Mouse (Mus musculus): ENCODE results near the gene Gm5475.

The Gm5475 gene

DNA sequence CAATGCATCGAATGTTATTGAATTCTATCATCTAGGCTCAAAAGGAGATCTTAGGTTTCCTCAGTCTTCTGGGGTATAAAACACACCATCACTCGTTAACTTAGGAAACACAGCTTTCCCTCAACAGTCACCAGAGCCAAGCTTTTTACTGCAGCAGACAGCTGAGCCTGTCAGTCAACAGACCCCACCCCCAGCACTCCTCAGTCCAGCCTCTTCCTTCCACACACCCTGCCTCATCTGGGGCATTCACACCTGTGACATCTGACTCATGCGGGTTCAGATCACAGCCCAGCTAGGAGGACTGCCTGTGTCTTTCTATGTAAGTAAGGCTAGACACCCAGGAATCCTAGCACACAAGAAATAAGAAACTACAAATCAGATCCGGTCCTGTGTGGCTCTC, 7.9 kb upstream of the Gm5475 start:
- no peak for DNase-seq

DNA sequence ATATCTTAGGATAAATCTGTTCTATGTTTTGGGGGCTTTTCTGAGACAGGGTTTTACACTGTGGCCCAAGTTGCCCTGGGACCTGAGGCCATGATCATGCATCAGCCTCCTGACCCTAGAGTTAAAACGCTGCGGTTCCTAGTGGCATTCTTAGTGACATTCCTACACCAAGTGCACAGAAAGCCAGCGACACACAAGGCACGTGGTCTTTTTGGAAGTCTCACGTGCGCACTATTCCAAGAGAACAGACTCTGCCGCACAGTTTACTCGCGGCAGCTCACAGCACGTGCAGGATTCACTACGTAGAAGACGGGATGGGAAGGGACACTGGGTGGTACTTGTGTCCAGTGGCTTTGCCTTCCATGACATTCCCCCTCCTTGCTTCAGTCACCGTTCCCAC, 7.0 kb upstream of the Gm5475 start:
- DNase-seq, result no peak

DNA sequence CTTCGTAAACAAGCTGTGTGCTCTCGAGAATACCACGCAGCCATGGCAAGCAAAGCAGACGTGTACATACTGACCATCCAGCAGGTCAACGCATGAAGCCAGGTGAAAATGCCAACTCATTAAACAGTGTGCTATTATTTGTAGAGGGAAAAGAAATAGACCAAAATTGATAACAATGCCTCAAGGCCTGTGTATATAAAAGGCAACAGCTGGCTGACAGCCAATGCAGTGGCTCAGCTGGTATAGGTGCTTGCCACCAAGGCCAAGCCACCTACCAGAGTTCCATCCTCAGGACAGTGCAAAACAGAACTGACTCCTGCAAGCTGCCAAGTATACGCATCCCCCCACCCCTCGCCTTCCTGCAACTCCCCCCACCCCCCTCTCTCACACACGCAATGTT, 6.3 kb upstream of the Gm5475 start:
- no peak for DNase-seq

DNA sequence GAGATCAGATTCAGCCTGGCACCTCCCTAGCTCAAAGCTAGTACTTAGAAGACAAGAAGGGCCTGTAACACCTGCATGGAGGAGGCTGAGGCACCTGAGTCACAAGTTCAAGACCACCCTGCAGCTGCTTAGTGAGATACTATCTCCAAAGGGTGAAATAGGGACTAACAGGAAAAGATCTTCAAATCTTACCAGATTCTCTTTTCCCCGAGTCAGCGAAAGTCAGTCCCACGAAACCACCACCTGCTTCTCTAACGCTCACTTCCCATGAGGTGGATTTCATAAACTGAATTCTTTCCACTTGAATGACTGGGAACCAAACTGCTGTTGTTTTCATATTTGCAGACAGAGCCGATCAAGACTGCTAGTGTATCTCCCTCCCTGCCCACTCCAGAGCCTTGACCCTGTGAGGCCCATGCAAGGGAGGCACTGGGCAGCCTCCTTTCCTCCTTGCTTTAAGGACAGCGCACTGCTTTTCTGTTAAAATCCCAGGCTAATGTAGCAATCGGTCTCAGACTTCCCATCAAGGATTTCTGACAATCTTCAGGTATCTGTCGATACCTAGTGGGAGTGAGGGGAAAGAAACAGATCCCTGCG, 4.0 kb upstream of the Gm5475 start:
- peak; percentile 43 for DNase-seq

DNA sequence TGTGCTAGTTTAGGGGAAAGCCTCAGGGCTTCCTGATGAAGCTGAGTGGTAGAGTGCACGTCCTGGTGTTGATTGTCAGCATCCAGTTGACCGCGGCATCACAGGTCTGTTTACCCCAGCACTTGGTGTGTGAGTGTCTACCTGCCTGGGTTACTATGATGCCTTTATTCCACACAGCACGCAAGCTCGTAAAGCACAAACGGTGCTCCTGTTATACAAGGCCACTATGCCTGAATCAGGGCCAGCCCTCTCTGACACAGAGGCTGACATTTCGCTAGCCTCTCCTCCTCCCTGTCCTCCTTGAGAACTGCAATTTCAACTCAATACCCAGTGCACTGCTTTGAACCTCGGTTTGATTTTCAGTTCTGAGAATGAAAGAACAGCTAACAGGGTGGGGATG, 2.6 kb upstream of the Gm5475 start:
- no peak for DNase-seq

DNA sequence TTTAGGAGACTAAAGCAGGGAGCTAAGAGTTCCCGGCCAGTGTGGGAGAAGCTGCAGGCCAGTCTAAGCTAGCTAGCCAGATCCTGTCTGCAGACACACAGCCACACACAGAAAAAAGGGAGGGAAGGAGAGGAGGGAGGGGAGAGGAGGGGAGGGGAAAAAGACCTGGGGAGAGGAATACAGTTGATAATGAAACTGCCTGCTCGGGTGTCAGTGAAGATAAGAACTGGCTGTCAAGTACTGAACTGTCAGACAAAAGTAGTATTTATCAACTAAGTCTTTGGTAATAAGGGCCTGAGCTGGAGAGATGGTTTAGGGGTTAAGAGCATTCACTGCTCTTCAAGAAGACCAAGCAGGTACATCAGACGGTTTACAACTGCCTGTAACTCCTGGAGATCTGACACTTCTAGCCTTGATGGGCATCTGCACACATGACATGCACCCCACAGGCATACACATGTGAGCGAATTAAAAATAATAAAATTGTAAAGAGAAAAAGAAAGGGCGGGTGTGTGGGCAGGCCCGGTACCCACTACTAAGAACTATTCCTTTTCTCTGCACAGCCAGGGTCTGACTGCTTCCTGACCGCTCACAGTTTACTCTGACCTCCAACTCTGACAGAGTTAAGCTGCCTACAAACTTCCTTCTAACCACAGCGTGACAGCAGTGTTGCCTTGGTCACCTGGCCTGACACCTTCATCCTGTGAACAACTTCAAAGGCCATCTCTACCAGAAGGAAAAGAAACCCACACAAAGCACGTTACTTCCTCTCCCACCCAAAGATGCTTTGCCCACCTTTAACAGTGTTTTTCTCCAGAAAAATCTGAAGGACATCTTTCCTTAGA, 1.8 kb upstream of the Gm5475 start:
- no peak for DNase-seq

DNA sequence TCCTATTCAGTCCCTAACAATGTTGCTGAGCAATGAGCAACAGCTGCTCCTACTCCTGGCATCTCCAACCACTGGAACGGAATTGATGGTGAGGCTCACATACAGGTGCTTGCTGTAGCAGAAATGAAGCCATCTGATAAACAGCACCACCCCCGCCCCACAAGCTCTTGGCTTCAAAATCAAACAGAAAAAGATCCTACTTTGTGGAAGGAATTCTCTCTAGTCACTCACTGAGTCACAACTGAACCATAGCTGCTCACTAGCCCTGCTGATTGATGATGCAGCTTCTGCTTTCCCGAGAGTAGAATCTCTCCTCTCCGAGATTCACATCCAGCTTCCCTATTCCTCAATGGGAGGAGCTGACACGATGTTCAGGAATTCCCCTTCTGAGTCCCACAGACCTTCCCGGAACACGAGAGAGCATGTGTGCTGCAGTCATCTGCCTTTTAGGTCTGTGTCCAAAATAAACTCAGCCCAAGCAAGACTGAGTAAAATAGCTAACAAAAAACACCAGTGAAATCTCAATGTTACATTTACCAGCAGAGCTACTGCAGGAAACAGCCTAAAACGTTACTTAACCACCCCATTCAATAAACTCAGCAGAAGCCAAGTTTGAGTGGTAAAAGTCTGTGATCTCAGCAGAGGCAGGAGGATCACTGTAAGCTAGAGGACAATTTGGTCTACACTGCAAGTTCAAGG, 739 bp upstream of the Gm5475 start:
- DNase-seq, result no peak

DNA sequence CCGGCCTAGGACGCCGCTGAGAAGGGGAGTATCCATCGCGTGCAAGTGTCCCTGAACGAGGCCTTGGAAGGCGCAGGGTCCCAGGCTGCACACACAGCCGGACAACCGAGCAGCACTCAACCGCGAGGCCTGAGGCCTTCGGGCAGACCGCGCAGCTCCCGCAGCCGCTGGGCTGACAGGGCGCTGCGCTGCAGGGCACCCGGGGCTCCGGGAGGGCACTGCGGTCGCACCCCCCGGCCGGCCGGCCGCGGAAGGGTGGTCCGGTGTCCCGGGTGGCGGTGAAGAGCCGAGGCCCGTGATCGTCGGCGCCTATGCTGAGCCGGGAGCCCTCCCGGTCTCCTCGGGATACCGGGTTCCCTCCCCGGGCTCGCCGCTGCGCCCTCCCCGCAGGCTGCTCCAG, 529 bp downstream of the Gm5475 start:
- DNase-seq, result no peak

DNA sequence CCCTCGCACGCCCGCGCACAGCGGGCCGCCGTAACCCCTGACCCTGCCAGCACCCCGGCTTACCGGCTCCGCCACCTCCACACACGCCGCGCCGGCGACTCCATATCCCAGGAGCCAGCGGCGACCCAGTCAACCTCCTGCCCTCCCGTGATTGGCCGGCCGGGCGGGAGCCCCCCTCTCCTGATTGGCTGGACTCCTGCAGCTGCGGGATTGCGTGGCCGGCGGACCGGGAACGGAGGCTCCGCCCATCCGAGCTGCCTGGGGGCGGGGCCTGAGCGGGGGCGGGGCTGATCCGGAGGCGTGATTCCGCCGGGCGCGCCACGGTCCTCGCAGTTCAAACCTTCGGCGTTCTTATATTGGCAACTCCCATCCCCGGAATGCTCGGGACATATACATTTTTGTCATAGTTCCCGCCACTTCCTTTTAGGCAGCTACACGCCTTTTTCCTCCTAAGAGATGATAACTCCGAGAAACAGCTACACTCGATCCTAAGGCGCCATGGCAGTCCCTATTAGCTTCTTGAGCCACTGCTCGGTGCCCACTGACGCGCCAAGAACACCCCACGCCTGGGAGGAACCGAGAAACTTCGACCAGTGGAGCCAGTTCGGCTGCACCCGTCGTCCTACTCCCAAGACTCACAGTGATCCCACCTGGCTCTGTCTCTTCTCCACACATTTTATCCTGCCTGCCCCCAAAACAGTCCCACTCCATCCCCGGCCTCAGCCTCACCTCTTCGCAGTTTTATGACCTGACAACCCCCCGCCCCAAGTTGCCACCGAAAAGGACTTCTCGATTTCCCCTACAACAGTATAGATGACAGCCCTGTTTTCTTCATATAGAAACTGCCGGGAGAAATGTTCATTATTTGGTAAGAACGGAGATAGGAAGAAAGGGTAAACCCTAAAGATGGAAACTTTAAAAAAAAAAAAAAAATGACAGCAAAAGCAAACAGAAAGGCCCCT, 1.2 kb downstream of the Gm5475 start:
- peak; percentile 97 for DNase-seq

DNA sequence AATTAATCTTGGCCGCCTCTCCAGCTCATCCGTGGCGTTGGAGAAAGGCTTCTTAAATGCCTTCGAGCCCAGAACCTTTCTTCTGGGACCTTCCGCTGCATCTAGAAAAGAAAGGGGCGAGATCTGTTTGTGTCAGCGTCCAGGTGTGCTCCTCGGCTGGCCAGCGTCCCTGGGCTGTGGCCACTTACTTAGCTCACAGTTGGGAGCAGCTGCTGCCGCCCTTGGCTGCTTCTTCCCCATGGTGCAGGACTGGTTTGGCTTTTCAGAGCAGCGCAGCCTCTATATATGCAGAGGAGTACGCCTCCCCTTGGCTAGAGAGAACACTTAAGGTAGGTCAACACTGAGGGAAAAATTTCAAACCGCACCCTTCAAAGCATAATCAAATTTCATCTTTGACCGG, 2.0 kb downstream of the Gm5475 start:
- peak; percentile 38 for DNase-seq

DNA sequence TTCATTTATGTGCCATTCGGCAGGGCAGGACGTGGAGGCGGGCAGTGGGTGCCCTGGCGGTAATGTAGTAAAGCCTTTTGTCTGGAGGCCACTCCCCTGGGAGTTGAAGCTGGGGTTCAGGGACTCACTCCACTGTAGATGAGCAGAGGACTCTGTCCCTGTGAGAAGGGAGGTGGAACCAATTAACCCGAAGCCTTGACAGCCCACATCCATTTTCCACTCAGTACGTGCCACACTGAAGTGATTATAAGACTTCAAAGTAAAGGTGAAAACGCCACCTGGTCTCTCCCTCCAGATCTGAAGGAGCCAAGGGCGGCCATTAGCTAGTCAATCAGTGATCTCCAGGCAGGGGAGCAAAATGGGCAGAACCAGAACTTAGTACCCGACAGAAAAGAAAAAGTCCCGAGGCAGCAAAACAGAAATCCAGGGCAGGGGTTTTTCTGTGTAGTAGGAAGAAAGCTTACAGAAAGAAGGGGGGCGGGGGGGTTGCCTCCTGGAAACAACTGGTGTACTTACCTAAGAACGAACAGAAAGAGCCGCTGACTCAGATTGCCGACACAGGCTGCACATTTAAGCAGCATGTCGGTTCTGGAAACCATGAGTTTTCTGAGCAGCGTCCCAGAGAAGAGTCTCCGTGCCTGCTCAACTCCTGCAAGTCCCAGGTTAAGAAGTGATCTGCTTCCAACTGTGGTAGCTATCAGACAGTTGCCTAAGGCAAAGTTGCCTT, 2.6 kb downstream of the Gm5475 start, which contains the start of gene Slc11a2:
TSS of gene Slc11a2 (minus strand) at position 677 of the 727 bp plus-strand sequence.
- peak; percentile 30 for DNase-seq

DNA sequence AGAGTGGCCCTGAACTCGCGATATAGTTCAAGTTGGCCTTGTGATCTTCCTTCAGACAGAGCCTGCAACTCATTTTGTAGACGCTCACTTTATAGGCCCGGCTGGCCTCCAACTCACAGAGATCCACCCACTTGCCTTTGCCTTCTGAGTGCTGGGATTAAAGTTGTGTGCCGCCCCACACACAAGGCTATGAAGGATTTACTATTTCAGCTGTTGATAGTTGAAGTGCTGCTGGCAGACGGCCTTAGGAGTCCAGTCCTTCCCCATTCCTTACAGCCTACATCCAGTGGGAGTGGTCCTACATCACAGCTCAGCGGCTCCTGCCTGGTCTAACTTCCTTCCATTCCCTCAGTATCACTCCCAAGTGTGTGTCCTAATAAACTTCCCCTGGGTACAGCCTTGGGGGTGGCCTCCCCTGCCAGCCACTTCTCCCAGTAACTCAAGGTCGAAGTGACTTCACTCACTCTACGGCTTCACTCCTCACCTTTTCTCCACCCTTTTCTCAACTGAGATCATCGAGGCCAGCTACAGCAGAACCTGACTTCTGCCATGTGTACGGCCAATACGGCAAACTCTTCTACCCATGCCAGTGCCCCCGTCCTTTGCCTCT, 6.5 kb downstream of the Gm5475 start:
- DNase-seq, result no peak

DNA sequence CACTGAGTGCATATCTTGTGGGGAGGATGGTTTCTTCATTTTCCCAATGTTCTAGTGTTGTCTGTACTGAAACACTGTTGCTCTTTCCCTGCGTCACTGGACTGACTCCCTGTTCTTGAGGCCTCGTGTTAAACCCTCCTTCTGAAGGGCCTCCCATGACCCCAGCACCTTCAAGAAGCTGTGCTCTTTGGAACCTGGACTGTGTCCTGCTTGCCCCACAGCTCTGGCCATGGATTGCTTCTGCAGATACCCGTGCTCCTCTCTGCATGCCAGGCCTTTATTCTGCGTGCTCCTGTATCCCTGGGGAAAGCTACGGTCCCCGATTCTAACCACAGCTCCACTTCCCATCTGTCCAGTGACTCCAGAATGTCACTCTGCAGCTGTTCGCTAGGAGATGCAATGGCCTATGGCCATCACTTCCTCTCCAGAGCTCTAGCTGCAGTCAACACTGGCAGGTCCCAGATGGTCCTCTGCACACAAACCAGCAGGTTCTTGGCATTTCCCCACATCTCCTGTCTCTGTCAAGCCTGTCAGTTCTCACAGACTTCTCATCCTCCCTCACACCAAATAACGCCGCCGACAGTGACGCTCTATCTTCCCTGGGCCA, 8.1 kb downstream of the Gm5475 start:
- peak; percentile 14 for DNase-seq

DNA sequence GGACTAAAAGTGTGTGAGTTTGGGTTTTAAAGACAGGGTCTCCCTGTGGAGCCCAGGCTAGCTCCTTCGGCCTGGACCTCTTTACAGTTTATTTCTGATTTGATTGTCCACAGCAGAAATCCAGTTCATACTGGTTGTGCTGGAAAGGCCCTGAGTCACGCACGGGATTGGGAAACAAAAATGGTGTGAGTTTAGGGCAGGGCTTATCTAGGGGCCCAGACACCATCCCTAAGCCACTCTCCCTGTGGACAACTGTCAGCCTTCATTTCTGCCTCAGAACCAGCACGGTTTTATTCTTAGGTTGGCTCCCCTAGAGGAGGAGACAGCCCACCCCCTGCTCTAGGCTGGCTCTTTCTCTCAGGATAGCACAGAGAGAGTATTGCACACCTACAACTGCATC, 11.3 kb downstream of the Gm5475 start:
- DNase-seq, result no peak

DNA sequence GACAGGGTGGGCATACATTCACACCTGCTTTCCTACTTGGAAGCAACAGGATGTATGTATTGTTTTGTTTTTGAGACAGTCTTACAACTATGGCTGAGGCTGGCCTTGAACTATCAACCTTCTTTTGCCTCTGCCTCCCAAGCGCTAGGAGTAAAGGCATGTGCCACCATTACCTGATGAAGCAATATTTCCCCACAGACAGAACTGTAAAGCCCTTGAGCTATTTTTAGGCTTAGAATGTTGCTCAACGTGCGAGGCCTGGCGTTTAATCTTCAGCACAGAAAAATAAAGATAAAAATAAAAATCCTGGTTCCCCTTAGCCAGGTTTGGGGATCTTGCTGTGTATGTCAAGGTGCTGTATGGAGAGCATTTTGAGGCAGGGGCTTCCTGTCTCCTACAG, 14.2 kb downstream of the Gm5475 start:
- DNase-seq, result no peak

DNA sequence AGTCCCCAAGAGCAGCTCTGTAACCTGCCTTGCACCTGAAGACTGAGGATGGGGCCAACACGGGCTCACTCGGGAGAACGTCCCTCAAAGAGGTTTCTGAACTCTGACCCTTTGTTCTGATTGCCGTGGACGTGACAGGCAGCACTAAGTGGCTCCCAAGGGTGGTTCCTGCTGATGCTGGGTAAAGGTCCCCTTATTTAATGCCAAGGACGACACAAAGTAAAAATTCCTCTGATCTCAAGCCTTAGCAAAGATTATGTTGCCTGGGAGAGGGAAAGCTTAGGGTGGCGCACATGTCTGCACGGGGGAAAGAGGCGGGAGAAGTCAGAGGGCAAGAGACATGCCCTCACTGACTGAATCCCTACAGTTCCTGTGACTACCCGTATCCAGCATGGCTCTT, 14.6 kb downstream of the Gm5475 start:
- DNase-seq, result no peak

DNA sequence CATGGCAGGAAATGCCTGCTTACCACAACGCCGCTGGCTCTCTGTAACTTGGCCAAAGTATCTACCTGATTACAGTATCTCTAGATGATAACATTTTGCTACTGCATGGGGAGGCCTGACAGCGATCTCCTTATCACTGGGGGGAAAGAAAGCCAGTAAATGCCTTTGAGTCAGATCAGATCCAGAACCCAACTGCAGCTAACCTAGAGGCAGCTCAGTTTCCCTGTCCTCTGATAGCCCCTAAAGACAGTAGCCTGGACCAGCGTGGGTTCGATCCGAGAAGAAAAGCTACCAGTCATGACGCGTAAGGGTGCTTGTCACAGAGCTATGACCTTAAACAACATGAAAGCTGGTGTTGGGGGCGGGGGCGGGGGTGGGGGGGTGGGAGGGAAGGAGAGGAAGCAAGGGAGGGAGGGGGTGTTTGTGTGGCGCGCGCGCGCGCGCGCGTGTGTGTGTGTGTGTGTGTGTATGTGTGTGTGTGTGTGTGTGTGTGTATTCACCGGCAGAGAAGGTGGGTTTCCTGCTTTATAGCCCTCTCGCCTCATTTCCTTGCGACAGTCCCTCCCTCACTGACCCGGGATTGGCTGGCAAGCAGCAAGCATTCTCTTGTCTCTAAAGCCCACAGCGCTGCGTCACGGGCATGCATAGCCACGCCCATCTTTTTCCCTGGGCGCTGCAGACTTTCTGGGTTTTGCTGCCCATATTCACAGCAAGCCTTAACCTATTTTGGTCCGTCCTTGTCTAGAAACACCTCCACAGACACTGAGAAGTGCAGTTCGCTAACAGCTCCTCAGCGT, 21.4 kb downstream of the Gm5475 start:
- peak; percentile 96 for DNase-seq

DNA sequence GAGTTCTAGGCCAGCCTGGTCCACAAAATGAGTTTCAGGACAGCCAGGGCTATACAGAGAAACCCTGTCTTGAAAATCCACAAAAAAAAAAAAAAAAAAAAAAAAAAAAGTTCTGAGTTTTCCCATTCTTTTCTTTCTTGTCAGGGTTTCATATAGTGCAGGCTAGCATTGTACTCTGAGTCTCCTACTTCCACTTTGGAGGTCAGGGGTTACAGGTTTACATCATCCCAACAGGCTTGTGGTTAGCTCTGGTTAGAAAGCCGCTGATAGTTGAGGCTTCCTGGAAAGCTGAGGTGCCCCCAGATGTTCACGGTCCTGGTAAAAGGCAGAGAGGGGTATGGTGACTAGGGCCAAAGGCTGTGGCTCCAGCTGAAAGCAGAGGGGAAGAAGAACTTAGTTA, 24.9 kb downstream of the Gm5475 start:
- DNase-seq, result no peak

DNA sequence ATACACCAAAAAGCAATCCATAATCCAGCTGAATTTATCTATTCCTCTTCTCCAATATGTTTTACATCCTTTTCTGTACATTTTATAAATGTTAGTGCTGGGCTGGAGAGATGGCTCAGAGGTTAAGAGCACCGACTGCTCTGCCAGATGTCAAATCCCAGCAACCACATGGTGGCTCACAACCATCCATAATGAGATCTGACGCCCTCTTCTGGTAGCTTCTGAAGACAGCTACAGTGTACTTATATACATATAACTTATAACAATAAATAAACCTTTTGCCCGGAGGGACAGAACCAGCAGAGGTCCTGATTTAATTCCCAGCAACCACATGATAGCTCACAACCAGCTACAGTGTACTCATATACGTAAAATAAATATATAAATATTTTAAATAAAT, 26.6 kb downstream of the Gm5475 start:
- no peak for DNase-seq

DNA sequence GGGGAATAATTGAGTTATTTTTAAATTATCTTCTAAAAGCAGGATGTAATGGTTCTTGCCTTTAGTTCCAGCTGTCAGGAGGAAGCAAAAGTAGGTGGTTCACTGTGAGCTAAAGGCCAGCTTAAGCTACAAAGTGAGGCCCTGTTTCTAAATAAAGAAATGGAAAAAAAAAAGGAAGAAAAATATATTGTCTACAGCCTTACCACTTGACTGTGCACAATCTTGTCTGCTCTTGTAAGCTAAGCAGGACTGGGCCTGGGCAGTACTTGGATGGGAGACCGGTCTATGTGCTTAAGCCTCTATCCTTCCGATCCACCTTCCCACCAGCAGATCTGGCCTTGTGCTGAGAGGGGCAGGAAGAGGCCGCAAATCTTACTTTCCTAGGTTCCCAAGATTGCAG, 27.5 kb downstream of the Gm5475 start:
- no peak for DNase-seq
